Mouse (Mus musculus): ENCODE measurements at regions not wholly inside any gene's neighbourhood (a gene's known extent, or its start where the extent isn't known, plus 50 kb on each side); places are given as distances from the start of the nearest gene placed in this dataset.

GRCm38 (mm10) chr4:152720528-152720927 is 242.9 kb upstream of the Kcnab2 start:
- no peak overlapping the region for H3K27ac ChIP-seq (ENCODE audit: low read depth, low read length)
- H3K36me3 ChIP-seq (ENCODE audit: control insufficient read depth, insufficient read depth, low read length), result no peaks in the 10 kb centered on the region
- DNase-seq (ENCODE audit: low spot score) (no peak), ATAC-seq (no peak)
- no peak overlapping the region for H3K4me2 ChIP-seq (ENCODE audit: low read length)
- H3K9ac ChIP-seq (ENCODE audit: low read length), result no peak overlapping the region
- peaks cover 10% of the 10 kb centered on the region for H3K4me1 ChIP-seq (ENCODE audit: control insufficient read depth, insufficient read depth, low read length)
- H3K27me3 ChIP-seq (replicated peaks; ENCODE audit: control insufficient read depth, insufficient read depth, low read length), result 0 out of 2 replicates have a peak, but pooled peaks cover 4% of the 10 kb centered on the region
- H3K9me3 ChIP-seq (replicated peaks; ENCODE audit: control insufficient read depth, low read length), result no peaks in the 10 kb centered on the region
- WGBS, result 92% methylated on average over 8 of the region's 8 CpGs
- H3K4me3 ChIP-seq (ENCODE audit: low read depth, low read length), result no peak overlapping the region

GRCm38 (mm10) chr4:152719416-152720127 is 241.9 kb upstream of the Kcnab2 start:
- 0 out of 2 replicates have a peak, but pooled peaks cover under 1% of the 10 kb centered on the region for H3K4me1 ChIP-seq (ENCODE audit: control insufficient read depth, insufficient read depth, low read length)
- WGBS, result 77% methylated on average over 15 of the region's 15 CpGs
- DNase-seq (ENCODE audit: low spot score), result no peak

GRCm38 (mm10) chr4:152710339-152710738 is 232.7 kb upstream of the Kcnab2 start:
- WGBS, result 83% methylated on average over 5 of the region's 5 CpGs
- Histone ChIP-seq H3K4me2 (ENCODE audit: low read length) (no peak overlapping the region), H3K27ac (ENCODE audit: low read depth, low read length) (no peak overlapping the region), H3K4me3 (ENCODE audit: low read depth, low read length) (no peak overlapping the region), H3K4me1 (ENCODE audit: control insufficient read depth, insufficient read depth, low read length) (no peaks in the 10 kb centered on the region), H3K27me3 (replicated peaks; ENCODE audit: control insufficient read depth, insufficient read depth, low read length) (no peaks in the 10 kb centered on the region), H3K9me3 (replicated peaks; ENCODE audit: control insufficient read depth, low read length) (no peaks in the 10 kb centered on the region), H3K36me3 (ENCODE audit: control insufficient read depth, insufficient read depth, low read length) (no peaks in the 10 kb centered on the region), H3K9ac (ENCODE audit: low read length) (no peak overlapping the region)
- DNase-seq (ENCODE audit: low spot score), result no peak
- ATAC-seq, result no peak

More at GRCm38 (mm10) chr4:152719416-152720127, 241.9 kb upstream of the Kcnab2 start:
- H3K4me3 ChIP-seq (ENCODE audit: low read depth, low read length), result no peak overlapping the region
- no peak overlapping the region for H3K27ac ChIP-seq (ENCODE audit: low read depth, low read length)
- H3K9ac ChIP-seq (ENCODE audit: low read length), result no peak overlapping the region
- no peaks in the 10 kb centered on the region for H3K36me3 ChIP-seq (ENCODE audit: control insufficient read depth, insufficient read depth, low read length)
- H3K9me3 ChIP-seq (replicated peaks; ENCODE audit: control insufficient read depth, low read length), result no peaks in the 10 kb centered on the region
- H3K27me3 ChIP-seq (replicated peaks; ENCODE audit: control insufficient read depth, insufficient read depth, low read length), result 0 out of 2 replicates have a peak, but pooled peaks cover 4% of the 10 kb centered on the region
- ATAC-seq, result no peak
- H3K4me2 ChIP-seq (ENCODE audit: low read length), result no peak overlapping the region

- H3K4me3 ChIP-seq (ENCODE audit: low read depth, low read length), result no peak overlapping the region
- H3K27me3 ChIP-seq (replicated peaks; ENCODE audit: control insufficient read depth, insufficient read depth, low read length), result no peaks in the 10 kb centered on the region
- H3K36me3 ChIP-seq (ENCODE audit: control insufficient read depth, insufficient read depth, low read length), result no peaks in the 10 kb centered on the region
- ATAC-seq (no peak), DNase-seq (ENCODE audit: low spot score) (no peak)
- no peak overlapping the region for H3K27ac ChIP-seq (ENCODE audit: low read depth, low read length)
- H3K9ac ChIP-seq (ENCODE audit: low read length), result no peak overlapping the region
- H3K9me3 ChIP-seq (replicated peaks; ENCODE audit: control insufficient read depth, low read length), result no peaks in the 10 kb centered on the region
- no peak overlapping the region for H3K4me2 ChIP-seq (ENCODE audit: low read length)
- H3K4me1 ChIP-seq (ENCODE audit: control insufficient read depth, insufficient read depth, low read length), result peaks cover 12% of the 10 kb centered on the region
- WGBS, result 79% methylated on average over 7 of the region's 7 CpGs
These were observed 222.5 kb upstream of the Kcnab2 start for GRCm38 (mm10) chr4:152700217-152700616.

DNA sequence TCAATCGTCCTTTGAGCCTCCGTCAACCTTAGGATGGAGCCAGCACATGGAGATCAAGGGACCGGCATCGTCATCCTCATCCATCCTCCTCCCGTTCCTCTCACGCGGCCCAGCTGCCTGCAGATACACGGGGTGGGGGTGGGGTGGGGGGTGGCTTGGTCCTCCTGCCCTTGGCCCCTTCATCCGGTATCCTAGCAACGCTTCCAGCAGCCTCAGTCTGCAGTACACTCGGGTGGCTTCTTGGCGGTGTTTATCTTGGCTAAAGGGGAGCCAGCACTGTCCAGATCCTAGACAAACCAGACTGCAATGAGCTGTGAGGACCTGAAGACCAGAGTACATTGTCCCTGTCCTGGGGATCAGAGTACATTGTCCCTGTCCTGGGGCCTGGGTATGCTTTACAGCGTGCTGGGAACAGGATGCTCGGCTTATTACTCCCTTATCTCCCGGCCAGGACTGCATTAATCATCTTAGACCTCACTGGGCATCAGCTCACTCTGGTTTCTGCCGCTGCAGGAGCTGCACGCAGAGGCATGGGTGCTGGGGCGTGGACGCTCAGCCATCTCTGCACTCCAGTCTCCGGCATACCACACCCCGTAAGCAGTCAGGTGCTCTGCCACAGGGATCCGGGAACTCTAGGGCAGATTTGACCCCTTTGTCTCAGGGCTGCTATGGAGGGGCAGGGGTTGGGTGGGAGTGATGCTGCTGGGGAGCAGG is 219.7 kb upstream of the Kcnab2 start:
- Histone ChIP-seq H3K9ac (ENCODE audit: low read length) (no peak overlapping the region), H3K27me3 (replicated peaks; ENCODE audit: control insufficient read depth, insufficient read depth, low read length) (no peaks in the 10 kb centered on the region), H3K9me3 (replicated peaks; ENCODE audit: control insufficient read depth, low read length) (no peaks in the 10 kb centered on the region), H3K4me3 (ENCODE audit: low read depth, low read length) (no peak overlapping the region), H3K4me1 (ENCODE audit: control insufficient read depth, insufficient read depth, low read length) (peaks cover 12% of the 10 kb centered on the region), H3K36me3 (ENCODE audit: control insufficient read depth, insufficient read depth, low read length) (no peaks in the 10 kb centered on the region), H3K27ac (ENCODE audit: low read depth, low read length) (peak overlapping the region; percentile 46; the same call in 1 of the 2 replicates), H3K4me2 (ENCODE audit: low read length) (peak overlapping the region; percentile 16; the same call in 1 of the 2 replicates)
- peak; percentile 73 for ATAC-seq
- peak; percentile 64 for DNase-seq (ENCODE audit: low spot score)
- WGBS, result 33% methylated on average over 22 of the region's 22 CpGs

GRCm38 (mm10) chr4:152691735-152692134 is 214.1 kb upstream of the Kcnab2 start:
- H3K4me2 ChIP-seq (ENCODE audit: low read length), result no peak overlapping the region
- no peaks in the 10 kb centered on the region for H3K9me3 ChIP-seq (replicated peaks; ENCODE audit: control insufficient read depth, low read length)
- ATAC-seq, result no peak
- 35% methylated on average over 12 of the region's 12 CpGs for WGBS
- H3K9ac ChIP-seq (ENCODE audit: low read length), result no peak overlapping the region
- no peaks in the 10 kb centered on the region for H3K36me3 ChIP-seq (ENCODE audit: control insufficient read depth, insufficient read depth, low read length)
- no peaks in the 10 kb centered on the region for H3K27me3 ChIP-seq (replicated peaks; ENCODE audit: control insufficient read depth, insufficient read depth, low read length)
- H3K4me1 ChIP-seq (ENCODE audit: control insufficient read depth, insufficient read depth, low read length), result peaks cover 2% of the 10 kb centered on the region; the same call in 1 of the 2 replicates
- H3K4me3 ChIP-seq (ENCODE audit: low read depth, low read length), result no peak overlapping the region
- no peak for DNase-seq (ENCODE audit: low spot score)
- no peak overlapping the region for H3K27ac ChIP-seq (ENCODE audit: low read depth, low read length)

GRCm38 (mm10) chr4:152691302-152691701 is 213.6 kb upstream of the Kcnab2 start:
- Histone ChIP-seq H3K4me2 (ENCODE audit: low read length) (no peak overlapping the region), H3K27me3 (replicated peaks; ENCODE audit: control insufficient read depth, insufficient read depth, low read length) (no peaks in the 10 kb centered on the region), H3K27ac (ENCODE audit: low read depth, low read length) (no peak overlapping the region), H3K36me3 (ENCODE audit: control insufficient read depth, insufficient read depth, low read length) (no peaks in the 10 kb centered on the region), H3K9me3 (replicated peaks; ENCODE audit: control insufficient read depth, low read length) (no peaks in the 10 kb centered on the region), H3K4me3 (ENCODE audit: low read depth, low read length) (no peak overlapping the region), H3K4me1 (ENCODE audit: control insufficient read depth, insufficient read depth, low read length) (no peaks in the 10 kb centered on the region), H3K9ac (ENCODE audit: low read length) (no peak overlapping the region)
- WGBS, result 81% methylated on average over 13 of the region's 13 CpGs
- ATAC-seq (no peak), DNase-seq (ENCODE audit: low spot score) (peak; percentile 35)

GRCm38 (mm10) chr4:152690766-152691165 is 213.1 kb upstream of the Kcnab2 start:
- WGBS, result 76% methylated on average over 4 of the region's 4 CpGs
- Histone ChIP-seq H3K4me1 (ENCODE audit: control insufficient read depth, insufficient read depth, low read length) (no peaks in the 10 kb centered on the region), H3K27ac (ENCODE audit: low read depth, low read length) (no peak overlapping the region), H3K4me3 (ENCODE audit: low read depth, low read length) (no peak overlapping the region), H3K4me2 (ENCODE audit: low read length) (no peak overlapping the region), H3K27me3 (replicated peaks; ENCODE audit: control insufficient read depth, insufficient read depth, low read length) (no peaks in the 10 kb centered on the region), H3K36me3 (ENCODE audit: control insufficient read depth, insufficient read depth, low read length) (no peaks in the 10 kb centered on the region), H3K9me3 (replicated peaks; ENCODE audit: control insufficient read depth, low read length) (no peaks in the 10 kb centered on the region), H3K9ac (ENCODE audit: low read length) (no peak overlapping the region)
- no peak for ATAC-seq
- DNase-seq (ENCODE audit: low spot score), result no peak

GRCm38 (mm10) chr4:152689831-152690230 is 212.2 kb upstream of the Kcnab2 start:
- WGBS, result 88% methylated on average over 9 of the region's 9 CpGs
- H3K27ac ChIP-seq (ENCODE audit: low read depth, low read length), result no peak overlapping the region
- DNase-seq (ENCODE audit: low spot score) (no peak), ATAC-seq (no peak)
- no peak overlapping the region for H3K9ac ChIP-seq (ENCODE audit: low read length)
- H3K36me3 ChIP-seq (ENCODE audit: control insufficient read depth, insufficient read depth, low read length), result no peaks in the 10 kb centered on the region
- no peaks in the 10 kb centered on the region for H3K27me3 ChIP-seq (replicated peaks; ENCODE audit: control insufficient read depth, insufficient read depth, low read length)
- H3K9me3 ChIP-seq (replicated peaks; ENCODE audit: control insufficient read depth, low read length), result no peaks in the 10 kb centered on the region
- no peak overlapping the region for H3K4me3 ChIP-seq (ENCODE audit: low read depth, low read length)
- no peaks in the 10 kb centered on the region for H3K4me1 ChIP-seq (ENCODE audit: control insufficient read depth, insufficient read depth, low read length)
- no peak overlapping the region for H3K4me2 ChIP-seq (ENCODE audit: low read length)

All from forebrain, embryonic 14.5 days (tissue).